Mouse (Mus musculus) adrenal gland, adult 8-10 months (tissue): ENCODE data around the gene Rad51ap1. TPM values are rescaled to one million over a fixed set of nuclear protein-coding genes. Genes with fewer than 3 reads are reported as not detected.

ENCODE experiments used
- DNase-seq: peaks from one replicate; pipeline ENCODE4 v3.0.0; 2022
- total RNA-seq, 4 experiments: library from RNA; stranded (reverse); gene quantifications; 2 replicates each; pipeline ENCODE4 v1.2.4; 2022

Rad51ap1 gene
- total RNA-seq = 1 to 10 TPM in 2 of 4 experiments, under 1 TPM in 2; 0.73 to 2.3 (median 1.0) TPM

- DNase-seq = peak; percentile 90
Observed at GRCm38 (mm10) chr6:126939487-126940171, at the start of gene Rad51ap1, which contains the start of gene D6Wsu163e. TSS of gene Rad51ap1 (minus strand) at chr6:126939587. TSS of gene D6Wsu163e (plus strand) at chr6:126939962.

GRCm38 (mm10) chr6:126981539-126982234 lies 42.3 kb upstream of the Rad51ap1 start:
- DNase-seq = no peak

- no peak for DNase-seq
Observed at GRCm38 (mm10) chr6:126966241-126967026, 27.0 kb upstream of the Rad51ap1 start.

GRCm38 (mm10) chr6:126963426-126963825 lies 24.0 kb upstream of the Rad51ap1 start:
- DNase-seq = no peak

- DNase-seq = no peak
Observed at GRCm38 (mm10) chr6:126962709-126963108, 23.3 kb upstream of the Rad51ap1 start.

GRCm38 (mm10) chr6:126961371-126962018 lies 22.1 kb upstream of the Rad51ap1 start:
- DNase-seq = no peak

- peak; percentile 36 for DNase-seq
Observed at GRCm38 (mm10) chr6:126955734-126956133, 16.3 kb upstream of the Rad51ap1 start.

- DNase-seq = no peak
Observed at GRCm38 (mm10) chr6:126948336-126948735, 8.9 kb upstream of the Rad51ap1 start.

GRCm38 (mm10) chr6:126940451-126940850 lies 1.1 kb upstream of the Rad51ap1 start:
- no peak for DNase-seq

- DNase-seq = no peak
Observed at GRCm38 (mm10) chr6:126938853-126939486, 417 bp downstream of the Rad51ap1 start.

GRCm38 (mm10) chr6:126938047-126938446 lies 1.3 kb downstream of the Rad51ap1 start:
- no peak for DNase-seq

- no peak for DNase-seq
Observed at GRCm38 (mm10) chr6:126932896-126933295, 6.5 kb downstream of the Rad51ap1 start.

- no peak for DNase-seq
Observed at GRCm38 (mm10) chr6:126921111-126921881, 18.1 kb downstream of the Rad51ap1 start, which contains the start of gene Dyrk4. TSS of gene Dyrk4 (minus strand) at chr6:126921839.

- DNase-seq = no peak
Observed at GRCm38 (mm10) chr6:126914928-126915327, 24.5 kb downstream of the Rad51ap1 start.

- no peak for DNase-seq
Observed at GRCm38 (mm10) chr6:126910727-126911126, 28.7 kb downstream of the Rad51ap1 start.

- no peak for DNase-seq
Observed at GRCm38 (mm10) chr6:126907876-126908275, 31.5 kb downstream of the Rad51ap1 start.

GRCm38 (mm10) chr6:126907378-126907777 lies 32.0 kb downstream of the Rad51ap1 start:
- no peak for DNase-seq

GRCm38 (mm10) chr6:126877118-126877517 lies 62.3 kb downstream of the Rad51ap1 start:
- DNase-seq = no peak
